Mouse (Mus musculus) MEL (cell line): Measurements from ENCODE around the gene Lin52.

Source experiments
- BHLHE40 ChIP-seq: IDR thresholded peaks from 2 replicates; pipeline ENCODE4 v1.6.1; 2012; ENCODE audit warnings: low read depth, mild to moderate bottlenecking, inconsistent platforms, low read length, improper control_type of control experiment, borderline replicate concordance
- MAZ ChIP-seq: IDR thresholded peaks from 2 replicates; pipeline ENCODE4 v1.6.1; 2012; ENCODE audit warnings: low read depth, mild to moderate bottlenecking, inconsistent platforms, low read length, improper control_type of control experiment
- POLR2A ChIP-seq, 2 experiments: IDR thresholded peaks; 2 replicates each; pipeline ENCODE4 v1.6.1; 2011 to 2012; ENCODE audit warnings: low read length in 2 of 2, mild to moderate bottlenecking in 2 of 2, control low read depth in 1 of 2, improper control_type of control experiment in 1 of 2, low read depth in 1 of 2, moderate library complexity in 1 of 2; ENCODE audit not compliant: control insufficient read depth in 1 of 2, insufficient read depth in 1 of 2, poor library complexity in 1 of 2
- POLR2AphosphoS2 ChIP-seq: IDR thresholded peaks from 2 replicates; pipeline ENCODE4 v1.6.1; 2011; ENCODE audit warnings: low read length, improper control_type of control experiment
- RCOR1 ChIP-seq: IDR thresholded peaks from 2 replicates; pipeline ENCODE4 v1.6.1; 2012; ENCODE audit warnings: low read depth, mild to moderate bottlenecking, inconsistent platforms, low read length, improper control_type of control experiment

- TF ChIP-seq RCOR1: no peak
- no peak for TF ChIP-seq MAZ
- TF ChIP-seq POLR2A (IDR thresholded peaks at IDR 0.05; ENCODE audit: control insufficient read depth in 1 of 2, insufficient read depth in 1 of 2, low read depth in 1 of 2, low read length in 2 of 2, poor library complexity in 1 of 2): no peak
- TF ChIP-seq POLR2AphosphoS2: no peak
- TF ChIP-seq BHLHE40: no peak
These were observed 55.6 kb downstream of the Lin52 start for GRCm38 (mm10) chr12:84506856-84507255.
